Comparison of ENCODE assay signal across 21 mouse cellular contexts in genomic region chr15:101170413-101170980, GRCm38 (mm10). TPM values are rescaled to one million over a fixed set of nuclear protein-coding genes. Genes with fewer than 3 reads are reported as not detected.
"Had no signal": no experiment of that assay in that cellular context is flagged by ENCODE, and none has a peak within 500 bp of the region (broad histone marks: within the 10 kb centered on the region; RNA-seq: fewer than 3 reads in every experiment).

No protein-coding gene starts in this region.

- H3K27me3 ChIP-seq: lung, embryonic 15.5 days; neural tube, embryonic 12.5 days had no signal

- DNase-seq: kidney, adult 8-10 months; layer of hippocampus, adult 9-11 months; layer of hippocampus, postnatal 36 days; lung, postnatal 14 days; right cerebral cortex, postnatal 4 days; spleen, adult 18-20 months; thymus, adult 18-20 months; thymus, postnatal 14 days had no signal

- H3K36me3 ChIP-seq: limb, embryonic 13.5 days; lung, embryonic 15.5 days; midbrain, embryonic 13.5 days; neural tube, embryonic 12.5 days had no signal

- H3K4me3 ChIP-seq: limb, embryonic 13.5 days; lung, embryonic 15.5 days; midbrain, embryonic 13.5 days; neural tube, embryonic 12.5 days had no signal

- H3K9ac ChIP-seq: limb, embryonic 13.5 days; lung, embryonic 15.5 days; midbrain, embryonic 13.5 days; neural tube, embryonic 12.5 days had no signal

- ATAC-seq: inflammation-experienced regulatory T-cells, adult 6 months; intestine, postnatal 0 days; midbrain, embryonic 13.5 days had no signal

- H3K4me2 ChIP-seq: limb, embryonic 13.5 days; lung, embryonic 15.5 days; midbrain, embryonic 13.5 days; neural tube, embryonic 12.5 days had no signal

- H3K9me3 ChIP-seq: limb, embryonic 13.5 days; lung, embryonic 15.5 days; midbrain, embryonic 13.5 days; neural tube, embryonic 12.5 days had no signal

- H3K27ac ChIP-seq: limb, embryonic 13.5 days; lung, embryonic 15.5 days; macrophage; midbrain, embryonic 13.5 days; neural tube, embryonic 12.5 days had no signal

RNA-seq across cellular contexts. Expression of gene Ankrd33, which starts 54.9 kb away (rescaled TPM):
- total RNA-seq: layer of hippocampus, adult 18-20 months; layer of hippocampus, postnatal 36 days; left cerebral cortex, postnatal 25 days; midbrain, postnatal 0 days; neutrophil, adult 5-6 weeks had no signal
- polyA plus RNA-seq: inflammation-experienced regulatory T-cells, adult 6 months; intestine, postnatal 0 days; kidney, embryonic 16.5 days; limb, embryonic 13.5 days; liver, embryonic 16.5 days; lung, embryonic 15.5 days; macrophage; midbrain, embryonic 13.5 days; midbrain, postnatal 0 days; neural tube, embryonic 12.5 days had no signal
